Mouse (Mus musculus): Measurements from ENCODE around the gene Fcrl6.

GRCm38 (mm10) chr1:172566131-172566530 lies 36.2 kb downstream of the Fcrl6 start:
- TF ChIP-seq CTCF (IDR thresholded peaks at IDR 0.05; ENCODE audit: low read depth) (no peak), EP300 (optimal IDR thresholded peaks at IDR 0.05) (no peak)

Measured in stomach, postnatal 0 days (tissue).